Mouse (Mus musculus) MEL (cell line): ENCODE results near the gene Calcb. TPM values are rescaled to one million over a fixed set of nuclear protein-coding genes. Genes with fewer than 3 reads are reported as not detected.

Experiments
- DNase-seq: peaks from one replicate; pipeline ENCODE4 v3.0.0; 2011; ENCODE audit warnings: low read depth, low spot score
- H3K27ac ChIP-seq: 2 replicates; pipeline ENCODE4 v1.5.1; 2012; ENCODE audit warnings: low read depth, mild to moderate bottlenecking, control low read depth, low read length, moderate library complexity; ENCODE audit not compliant: control insufficient read depth
- H3K27me3 ChIP-seq, 2 experiments: fragments of 150-350 bp in 1 of 2; sonication (generic) in 1 of 2; 2 replicates each; pipeline ENCODE4 v1.6.1; 2012; ENCODE audit warnings: low read length in 2 of 2, mild to moderate bottlenecking in 2 of 2, improper control_type of control experiment in 1 of 2, moderate library complexity in 1 of 2; ENCODE audit not compliant: insufficient read depth in 2 of 2, control insufficient read depth in 1 of 2
- H3K36me3 ChIP-seq, 2 experiments: 2 replicates each; pipeline ENCODE4 v1.6.1; 2012 to 2014; ENCODE audit warnings: low read length in 2 of 2, improper control_type of control experiment in 1 of 2, inconsistent platforms in 1 of 2, mild to moderate bottlenecking in 1 of 2; ENCODE audit not compliant: insufficient read depth in 2 of 2, control insufficient read depth in 1 of 2
- H3K4me1 ChIP-seq, 2 experiments: fragments of 150-350 bp in 1 of 2; sonication (generic) in 1 of 2; 2 replicates each; pipeline ENCODE4 v1.6.1; 2012; ENCODE audit warnings: low read length in 2 of 2, improper control_type of control experiment in 1 of 2, mild to moderate bottlenecking in 1 of 2; ENCODE audit not compliant: insufficient read depth in 2 of 2, control insufficient read depth in 1 of 2
- H3K4me3 ChIP-seq, 2 experiments: fragments of 150-350 bp in 1 of 2; sonication (generic) in 1 of 2; 2 replicates each; pipeline ENCODE4 v1.5.1; 2012; ENCODE audit warnings: low read depth in 2 of 2, low read length in 2 of 2, mild to moderate bottlenecking in 2 of 2, moderate library complexity in 2 of 2, control low read depth in 1 of 2, improper control_type of control experiment in 1 of 2; ENCODE audit not compliant: control insufficient read depth in 1 of 2, insufficient read depth in 1 of 2
- H3K79me2 ChIP-seq: 2 replicates; pipeline ENCODE4 v1.6.1; 2012; ENCODE audit warnings: mild to moderate bottlenecking, low read length, moderate library complexity; ENCODE audit not compliant: control insufficient read depth, poor library complexity, insufficient read depth
- H3K9ac ChIP-seq: 2 replicates; pipeline ENCODE4 v1.6.1; 2012; ENCODE audit warnings: low read depth, mild to moderate bottlenecking, control low read depth, low read length, moderate library complexity; ENCODE audit not compliant: control insufficient read depth, poor library complexity, severe bottlenecking
- H3K9me3 ChIP-seq: fragments of 150-350 bp; sonication (generic); replicated peaks from 2 replicates; pipeline ENCODE4 v1.6.1; 2012; ENCODE audit warnings: mild to moderate bottlenecking, low read length, improper control_type of control experiment, moderate library complexity; ENCODE audit not compliant: insufficient read depth
- CHD2 ChIP-seq: IDR thresholded peaks from 2 replicates; pipeline ENCODE4 v1.6.1; 2011; ENCODE audit warnings: low read length, improper control_type of control experiment
- CTCF ChIP-seq, 3 experiments: IDR thresholded peaks in 2 of 3; conservative IDR thresholded peaks in 1 of 3; 2 replicates each; pipeline ENCODE4 v1.5.1; 2011 to 2012; ENCODE audit warnings: low read length in 3 of 3, low read depth in 2 of 3, mild to moderate bottlenecking in 2 of 3, improper control_type of control experiment in 1 of 3, inconsistent platforms in 1 of 3, mixed read lengths in 1 of 3, moderate library complexity in 1 of 3; ENCODE audit not compliant: control insufficient read depth in 1 of 3, insufficient read depth in 1 of 3, poor library complexity in 1 of 3, severe bottlenecking in 1 of 3
- ELF1 ChIP-seq: IDR thresholded peaks from 2 replicates; pipeline ENCODE4 v1.6.1; 2014; ENCODE audit warnings: low read depth, mild to moderate bottlenecking, inconsistent platforms, low read length, improper control_type of control experiment, moderate library complexity
- EP300 ChIP-seq, 2 experiments: IDR thresholded peaks; 2 replicates each; pipeline ENCODE4 v1.6.1; 2011; ENCODE audit warnings: improper control_type of control experiment in 2 of 2, low read length in 2 of 2, low read depth in 1 of 2, mild to moderate bottlenecking in 1 of 2
- ETS1 ChIP-seq: IDR thresholded peaks from 2 replicates; pipeline ENCODE4 v1.6.1; 2012; ENCODE audit warnings: low read depth, mild to moderate bottlenecking, inconsistent platforms, low read length, improper control_type of control experiment, moderate library complexity
- HCFC1 ChIP-seq: IDR thresholded peaks from 2 replicates; pipeline ENCODE4 v1.6.1; 2012; ENCODE audit warnings: low read depth, mild to moderate bottlenecking, inconsistent platforms, low read length, improper control_type of control experiment, moderate library complexity
- MAX ChIP-seq: IDR thresholded peaks from 2 replicates; pipeline ENCODE4 v1.6.1; 2011; ENCODE audit warnings: low read length, improper control_type of control experiment
- MAZ ChIP-seq: IDR thresholded peaks from 2 replicates; pipeline ENCODE4 v1.6.1; 2012; ENCODE audit warnings: low read depth, mild to moderate bottlenecking, inconsistent platforms, low read length, improper control_type of control experiment
- MYB ChIP-seq: IDR thresholded peaks from 2 replicates; pipeline ENCODE4 v1.6.1; 2011; ENCODE audit warnings: mild to moderate bottlenecking, low read depth, low read length, improper control_type of control experiment
- MYC ChIP-seq: IDR thresholded peaks from 2 replicates; pipeline ENCODE4 v1.6.1; 2011; ENCODE audit warnings: low read depth, mild to moderate bottlenecking, low read length, improper control_type of control experiment, moderate library complexity
- NELFE ChIP-seq: IDR thresholded peaks from 2 replicates; pipeline ENCODE4 v1.6.1; 2011; ENCODE audit warnings: low read depth, low read length, improper control_type of control experiment
- NRF1 ChIP-seq: IDR thresholded peaks from 2 replicates; pipeline ENCODE4 v1.6.1; 2014; ENCODE audit warnings: low read depth, mild to moderate bottlenecking, inconsistent platforms, low read length, improper control_type of control experiment, moderate library complexity; ENCODE audit not compliant: poor library complexity, insufficient read depth, severe bottlenecking
- POLR2A ChIP-seq, 2 experiments: IDR thresholded peaks; 2 replicates each; pipeline ENCODE4 v1.6.1; 2011 to 2012; ENCODE audit warnings: low read length in 2 of 2, mild to moderate bottlenecking in 2 of 2, control low read depth in 1 of 2, improper control_type of control experiment in 1 of 2, low read depth in 1 of 2, moderate library complexity in 1 of 2; ENCODE audit not compliant: control insufficient read depth in 1 of 2, insufficient read depth in 1 of 2, poor library complexity in 1 of 2
- POLR2AphosphoS2 ChIP-seq: IDR thresholded peaks from 2 replicates; pipeline ENCODE4 v1.6.1; 2011; ENCODE audit warnings: low read length, improper control_type of control experiment
- SIN3A ChIP-seq: IDR thresholded peaks from 2 replicates; pipeline ENCODE4 v1.6.1; 2012; ENCODE audit warnings: low read length, improper control_type of control experiment, inconsistent platforms
- TAL1 ChIP-seq: IDR thresholded peaks from 2 replicates; pipeline ENCODE4 v1.6.1; 2012; ENCODE audit warnings: mild to moderate bottlenecking, inconsistent platforms, low read length, moderate library complexity, mixed read lengths
- UBTF ChIP-seq: IDR thresholded peaks from 2 replicates; pipeline ENCODE4 v1.6.1; 2012; ENCODE audit warnings: low read depth, mild to moderate bottlenecking, inconsistent platforms, low read length, improper control_type of control experiment, moderate library complexity, borderline replicate concordance; ENCODE audit not compliant: insufficient read depth
- USF1 ChIP-seq: IDR thresholded peaks from 2 replicates; pipeline ENCODE4 v1.6.1; 2014; ENCODE audit warnings: low read depth, mild to moderate bottlenecking, inconsistent platforms, low read length, improper control_type of control experiment, moderate library complexity
- USF2 ChIP-seq, 2 experiments: IDR thresholded peaks; 2 replicates each; pipeline ENCODE4 v1.6.1; 2011 to 2012; ENCODE audit warnings: improper control_type of control experiment in 2 of 2, low read length in 2 of 2, borderline replicate concordance in 1 of 2, inconsistent platforms in 1 of 2, low read depth in 1 of 2, mild to moderate bottlenecking in 1 of 2; ENCODE audit not compliant: insufficient read depth in 1 of 2
- ZC3H11A ChIP-seq: IDR thresholded peaks from 2 replicates; pipeline ENCODE4 v1.6.1; 2012; ENCODE audit warnings: low read depth, mild to moderate bottlenecking, inconsistent platforms, low read length, improper control_type of control experiment
- ZKSCAN1 ChIP-seq: IDR thresholded peaks from 2 replicates; pipeline ENCODE4 v1.6.1; 2012; ENCODE audit warnings: low read depth, mild to moderate bottlenecking, inconsistent platforms, low read length, improper control_type of control experiment, moderate library complexity
- ZMIZ1 ChIP-seq: IDR thresholded peaks from 2 replicates; pipeline ENCODE4 v1.6.1; 2012; ENCODE audit warnings: low read depth, mild to moderate bottlenecking, inconsistent platforms, low read length, improper control_type of control experiment, moderate library complexity
- ZNF384 ChIP-seq: IDR thresholded peaks from 2 replicates; pipeline ENCODE4 v1.6.1; 2012; ENCODE audit warnings: low read depth, mild to moderate bottlenecking, inconsistent platforms, low read length, improper control_type of control experiment
- polyA plus RNA-seq, 2 experiments: library from polyadenylated mRNA; stranded (reverse) in 1 of 2; unstranded in 1 of 2; fragments of >175 nt in 1 of 2; fragments of >200 nt in 1 of 2; gene quantifications; 2 replicates each; pipeline versions ENCODE4 v1.2.1 to v1.2.4; 2012; ENCODE audit warnings: low replicate concordance in 2 of 2, low read depth in 1 of 2; ENCODE audit not compliant: insufficient read length in 2 of 2, insufficient read depth in 1 of 2, missing spikeins in 1 of 2
- total RNA-seq: library from RNA; depleted of rRNA; stranded (reverse); fragments of 300-350 nt; gene quantifications from 2 replicates; pipeline ENCODE4 v1.2.3, GENCODE M21; 2012

Gene Calcb
- total and polyA plus RNA-seq, 3 experiments, result not detected

DNA sequence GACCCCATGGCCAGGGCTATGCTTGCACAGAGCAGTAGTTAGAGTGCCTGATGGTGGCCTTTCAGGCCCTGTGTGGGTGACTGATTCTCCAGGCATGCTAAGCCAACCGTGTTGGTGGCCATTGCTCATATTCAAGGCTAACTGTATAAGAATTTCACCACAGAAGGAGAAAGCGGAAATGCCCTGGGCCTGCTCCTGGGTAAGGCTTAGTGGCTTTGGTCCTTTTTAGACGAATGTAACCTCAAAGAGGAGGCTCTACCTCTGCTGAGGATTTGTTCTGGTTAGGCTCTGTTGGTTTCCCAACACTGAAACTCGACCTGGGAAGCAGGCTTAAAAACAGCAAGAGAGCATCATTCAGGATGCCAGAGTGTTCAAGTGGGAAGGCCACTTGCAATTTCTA lies 29.8 kb downstream of the Calcb start:
- DNase-seq, result no peak
- TF ChIP-seq MYC (no peak), MAX (no peak), ZNF384 (no peak), MYB (no peak), CTCF (IDR thresholded peaks at IDR 0.05 in 2 of 3, conservative IDR thresholded peaks at IDR 0.05 in 1 of 3; ENCODE audit: control insufficient read depth in 1 of 3, insufficient read depth in 1 of 3, low read depth in 2 of 3, low read length in 3 of 3, poor library complexity in 1 of 3, severe bottlenecking in 1 of 3) (no peak), ZKSCAN1 (no peak), CHD2 (no peak), ZC3H11A (no peak), NELFE (no peak), TAL1 (no peak), NRF1 (no peak), POLR2A (IDR thresholded peaks at IDR 0.05; ENCODE audit: control insufficient read depth in 1 of 2, insufficient read depth in 1 of 2, low read depth in 1 of 2, low read length in 2 of 2, poor library complexity in 1 of 2) (no peak), USF2 (IDR thresholded peaks at IDR 0.05; ENCODE audit: borderline replicate concordance in 1 of 2, insufficient read depth in 1 of 2, low read depth in 1 of 2, low read length in 2 of 2) (no peak), ZMIZ1 (no peak), SIN3A (no peak), ELF1 (no peak), USF1 (no peak), EP300 (IDR thresholded peaks at IDR 0.05; ENCODE audit: low read depth in 1 of 2, low read length in 2 of 2) (no peak), POLR2AphosphoS2 (no peak)
- H3K36me3 ChIP-seq, result no peaks in the 10 kb centered on the region
- H3K4me3 ChIP-seq, result no peak overlapping the region
- H3K79me2 ChIP-seq, result no peaks in the 10 kb centered on the region
- H3K4me1 ChIP-seq, result no peaks in the 10 kb centered on the region
- H3K9me3 ChIP-seq, result no peaks in the 10 kb centered on the region
- no peak overlapping the region for H3K27ac ChIP-seq
- H3K27me3 ChIP-seq, result no peaks in the 10 kb centered on the region
- no peak overlapping the region for H3K9ac ChIP-seq

GRCm38 (mm10) chr7:114753471-114753870 lies 35.0 kb downstream of the Calcb start:
- no peaks in the 10 kb centered on the region for H3K4me1 ChIP-seq
- H3K27me3 ChIP-seq, result no peaks in the 10 kb centered on the region
- no peaks in the 10 kb centered on the region for H3K79me2 ChIP-seq

More at GRCm38 (mm10) chr7:114753471-114753870, 35.0 kb downstream of the Calcb start:
- no peak for TF ChIP-seq USF2 (IDR thresholded peaks at IDR 0.05; ENCODE audit: borderline replicate concordance in 1 of 2, insufficient read depth in 1 of 2, low read depth in 1 of 2, low read length in 2 of 2)
- no peak for TF ChIP-seq TAL1
- TF ChIP-seq CHD2, result no peak
- no peak for TF ChIP-seq CTCF (IDR thresholded peaks at IDR 0.05 in 2 of 3, conservative IDR thresholded peaks at IDR 0.05 in 1 of 3; ENCODE audit: control insufficient read depth in 1 of 3, insufficient read depth in 1 of 3, low read depth in 2 of 3, low read length in 3 of 3, poor library complexity in 1 of 3, severe bottlenecking in 1 of 3)
- no peak for TF ChIP-seq ETS1
- no peak for TF ChIP-seq SIN3A
- TF ChIP-seq UBTF, result no peak
- no peak for TF ChIP-seq ZNF384
- no peak for TF ChIP-seq POLR2AphosphoS2
- no peak for TF ChIP-seq MAZ
- no peak for TF ChIP-seq HCFC1
- no peak for TF ChIP-seq MYB
- Histone ChIP-seq H3K27ac (no peak overlapping the region), H3K36me3 (no peaks in the 10 kb centered on the region), H3K9me3 (no peaks in the 10 kb centered on the region), H3K9ac (no peak overlapping the region), H3K4me3 (no peak overlapping the region)
- no peak for DNase-seq
